Mouse (Mus musculus) myocyte (in vitro differentiated cells): ENCODE results near the gene Unc119.

Source experiments
- CEBPB ChIP-seq: IDR thresholded peaks from 2 replicates; pipeline ENCODE4 v1.6.1; 2011; ENCODE audit warnings: mild to moderate bottlenecking, moderate library complexity; ENCODE audit not compliant: poor library complexity, insufficient read depth, severe bottlenecking
- E2F4 ChIP-seq: IDR thresholded peaks from one replicate; pipeline ENCODE4 v1.6.1; 2011; ENCODE audit warnings: mild to moderate bottlenecking, control low read depth, moderate library complexity; ENCODE audit not compliant: insufficient read depth
- MAX ChIP-seq: IDR thresholded peaks from one replicate; pipeline ENCODE4 v1.6.1; 2011; ENCODE audit warnings: low read depth, mild to moderate bottlenecking, control low read depth
- MYOD1 ChIP-seq, 3 experiments: IDR thresholded peaks; one replicate each; pipeline ENCODE4 v1.6.1; 2011; ENCODE audit warnings: control low read depth in 2 of 3, low read depth in 2 of 3, mild to moderate bottlenecking in 2 of 3, moderate library complexity in 1 of 3; ENCODE audit not compliant: insufficient read length in 2 of 3, control insufficient read depth in 1 of 3
- MYOG ChIP-seq, 3 experiments: IDR thresholded peaks; one replicate each; pipeline ENCODE4 v1.6.1; 2011; ENCODE audit warnings: control low read depth in 2 of 3, low read depth in 2 of 3, mild to moderate bottlenecking in 2 of 3; ENCODE audit not compliant: insufficient read length in 2 of 3, control insufficient read depth in 1 of 3, insufficient read depth in 1 of 3
- POLR2A ChIP-seq: IDR thresholded peaks from one replicate; pipeline ENCODE4 v1.6.1; 2011; ENCODE audit warnings: low read depth, mild to moderate bottlenecking, control low read depth, moderate library complexity; ENCODE audit not compliant: insufficient read length
- POLR2AphosphoS2 ChIP-seq: IDR thresholded peaks from one replicate; pipeline ENCODE4 v1.6.1; 2011; ENCODE audit warnings: low read depth, control low read depth; ENCODE audit not compliant: insufficient read length
- SRF ChIP-seq: IDR thresholded peaks from one replicate; pipeline ENCODE4 v1.6.1; 2011; ENCODE audit warnings: low read depth; ENCODE audit not compliant: control insufficient read depth, insufficient read length
- TCF12 ChIP-seq: IDR thresholded peaks from one replicate; pipeline ENCODE4 v1.6.1; 2011; ENCODE audit warnings: mild to moderate bottlenecking, control low read depth; ENCODE audit not compliant: poor library complexity, insufficient read depth, severe bottlenecking
- USF1 ChIP-seq: IDR thresholded peaks from one replicate; pipeline ENCODE4 v1.6.1; 2011; ENCODE audit warnings: low read depth, mild to moderate bottlenecking, control low read depth, moderate library complexity

DNA sequence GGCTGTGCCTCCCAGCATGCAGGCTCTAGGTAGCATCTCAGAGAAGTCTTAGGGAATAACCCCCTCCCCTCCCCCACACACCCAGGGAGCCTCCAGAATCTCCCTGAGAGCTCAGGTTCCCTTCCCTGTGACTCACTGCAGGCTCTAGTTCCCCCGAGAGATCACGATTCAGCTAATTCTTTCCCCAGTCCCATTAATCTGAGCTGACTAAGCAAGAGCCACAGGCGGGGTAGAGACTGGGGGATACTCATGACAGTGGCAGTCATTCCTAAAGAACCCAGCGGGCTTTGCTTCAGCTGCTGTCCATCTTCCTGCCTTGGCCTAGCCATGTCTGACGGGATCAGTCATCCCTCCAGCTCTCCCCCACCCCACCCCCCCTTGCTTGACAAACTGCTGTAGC is 39.4 kb downstream of the Unc119 start:
- no peak for TF ChIP-seq TCF12
- no peak for TF ChIP-seq CEBPB
- TF ChIP-seq USF1 = no peak
- TF ChIP-seq SRF = peak; percentile 68
- TF ChIP-seq POLR2A = no peak
- TF ChIP-seq MYOG (IDR thresholded peaks at IDR 0.05; ENCODE audit: control insufficient read depth in 1 of 3, insufficient read depth in 1 of 3, insufficient read length in 2 of 3, low read depth in 2 of 3) = peak in 1 of 3 experiments; percentile 13
- TF ChIP-seq E2F4 = no peak
- TF ChIP-seq MYOD1 (IDR thresholded peaks at IDR 0.05; ENCODE audit: control insufficient read depth in 1 of 3, insufficient read length in 2 of 3, low read depth in 2 of 3) = peak in 1 of 3 experiments; percentile 44
- TF ChIP-seq MAX = no peak
- TF ChIP-seq POLR2AphosphoS2 = no peak
